Mouse (Mus musculus) spleen, adult 2 months (tissue): ENCODE measurements around the gene Olfr93.

Source experiments
- CTCF ChIP-seq: fragments of 200-500 bp; IDR thresholded peaks from 2 replicates; pipeline ENCODE4 v1.5.1; 2011; ENCODE audit warnings: mild to moderate bottlenecking, inconsistent platforms; ENCODE audit not compliant: insufficient read depth, insufficient read length, insufficient replicate concordance; ENCODE audit errors: extremely low read depth
- POLR2A ChIP-seq: fragments of 200-500 bp; IDR thresholded peaks from 2 replicates; pipeline ENCODE4 v1.6.1; 2011; ENCODE audit warnings: low read depth, low read length, inconsistent platforms

DNA sequence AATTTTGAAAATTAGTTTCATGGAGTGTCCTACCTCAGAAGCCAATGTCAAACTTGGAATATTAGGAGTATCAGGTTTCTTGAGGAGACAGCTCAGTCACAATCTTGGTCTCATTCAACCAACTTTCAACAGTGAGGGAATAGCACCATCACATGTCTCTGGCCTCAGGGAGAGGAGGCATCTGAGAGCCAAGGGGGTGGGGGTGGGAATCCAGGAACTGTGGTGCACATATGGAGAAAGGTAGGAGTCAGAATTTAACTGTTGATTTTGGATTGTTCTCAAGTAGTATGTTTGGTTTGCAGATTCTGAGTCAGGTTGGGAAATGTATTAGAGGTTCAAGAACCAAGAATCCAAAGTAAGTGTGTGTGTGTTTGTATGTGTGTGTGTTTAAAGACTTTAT is 31.7 kb upstream of the Olfr93 start:
- no peak for TF ChIP-seq CTCF
- TF ChIP-seq POLR2A, result no peak
